Comparison of ENCODE assay signal across 34 mouse cellular contexts in the genomic region with DNA sequence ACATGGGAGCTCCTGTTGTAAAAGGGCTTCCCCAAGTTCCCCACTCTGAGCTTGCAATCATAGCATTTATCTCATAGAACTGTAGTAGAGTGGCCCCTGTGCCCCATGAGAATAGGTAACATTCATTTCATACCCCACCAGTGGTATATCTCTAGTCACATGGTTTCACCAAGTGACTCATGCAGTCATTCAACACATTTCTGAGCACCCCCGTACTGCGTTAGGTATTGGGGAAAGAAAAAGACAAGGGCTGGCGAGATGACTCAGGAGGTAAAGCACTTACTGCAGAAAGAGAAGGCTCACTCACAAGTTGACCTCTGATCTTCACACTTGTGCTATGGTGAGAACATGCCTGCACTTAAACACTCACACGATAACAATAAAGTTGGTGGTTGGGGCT. TPM values are rescaled to one million over a fixed set of nuclear protein-coding genes. Genes with fewer than 3 reads are reported as not detected.
A peak's percentile ranks its signal among the peaks of the same experiment; 100 is the strongest.
DNase-seq lines count a peak whose midpoint lies in the region; ATAC-seq and TF ChIP-seq lines count a peak whose summit lies in the region.
"Had no signal": no experiment of that assay in that cellular context is flagged by ENCODE, and none has a peak within 500 bp of the region (broad histone marks: within the 10 kb centered on the region; RNA-seq: fewer than 3 reads in every experiment).

No protein-coding gene starts in this region.

- H3K36me3 ChIP-seq in C2C12 (ENCODE audit: control insufficient read depth, insufficient read depth) = no peaks in the 10 kb centered on the region
- H3K36me3 ChIP-seq: embryonic facial prominence, embryonic 10.5 days; embryonic facial prominence, embryonic 15.5 days; heart, embryonic 10.5 days; heart, embryonic 15.5 days; kidney, embryonic 15.5 days; limb, embryonic 12.5 days; liver, embryonic 15.5 days; midbrain, embryonic 12.5 days; neural tube, embryonic 15.5 days; stomach, embryonic 15.5 days had no signal

- no peak for ATAC-seq in activated CD4-positive, CD25-positive, alpha-beta regulatory T cell, adult 4 months
- ATAC-seq: CD4-positive, CD25-positive, alpha-beta regulatory T cell, adult 4 months; forebrain, embryonic 14.5 days; hindbrain, embryonic 16.5 days had no signal

- H3K79me2 ChIP-seq in C2C12 (ENCODE audit: control insufficient read depth, insufficient read depth) = no peaks in the 10 kb centered on the region

- H3K27me3 ChIP-seq in C2C12 (ENCODE audit: control insufficient read depth, insufficient read depth, insufficient read length) = no peaks in the 10 kb centered on the region
- H3K27me3 ChIP-seq: embryonic facial prominence, embryonic 15.5 days; heart, embryonic 15.5 days; kidney, embryonic 15.5 days; limb, embryonic 12.5 days; liver, embryonic 15.5 days; midbrain, embryonic 12.5 days; neural tube, embryonic 15.5 days; stomach, embryonic 15.5 days had no signal

- DNase-seq in 3T3-L1 (ENCODE audit: low read depth, low spot score) = peak; percentile 85
- DNase-seq in brain, adult 2 months (ENCODE audit: low read depth, low spot score) = peak; percentile 38
- DNase-seq in natural killer cell, adult 2 months (ENCODE audit: low spot score in 2 of 2) = peak; percentile 34 to 70
- DNase-seq in cerebellum, postnatal 10 days = no peak
- DNase-seq in kidney, adult 18-20 months = no peak
- DNase-seq: adrenal gland, postnatal 25 days; cerebellum, adult 18-20 months; cerebellum, postnatal 25 days; gastrocnemius, postnatal 14 days; kidney, adult 11 months; kidney, postnatal 25 days; lung, embryonic 14.5 days; lung, postnatal 4 days; retina, postnatal 1 day; right cerebral cortex, postnatal 14 days; thymus, adult 18-20 months; thymus, postnatal 25 days had no signal

- no peak overlapping the region for H3ac ChIP-seq in C2C12 (ENCODE audit: control insufficient read depth, insufficient read length, low read depth)

- no peak overlapping the region for H3K4me3 ChIP-seq in C2C12 (ENCODE audit: insufficient read depth, poor library complexity, severe bottlenecking)
- H3K4me3 ChIP-seq: embryonic facial prominence, embryonic 10.5 days; embryonic facial prominence, embryonic 15.5 days; heart, embryonic 10.5 days; heart, embryonic 15.5 days; kidney, embryonic 15.5 days; left cerebral cortex, adult 2 months; limb, embryonic 12.5 days; liver, embryonic 15.5 days; megakaryocyte, embryonic 14.5 days; midbrain, embryonic 12.5 days; neural tube, embryonic 15.5 days; stomach, embryonic 15.5 days had no signal

- H3K79me3 ChIP-seq in C2C12 (ENCODE audit: low read depth) = no peaks in the 10 kb centered on the region

- TF ChIP-seq CTCF in C2C12 (IDR thresholded peaks at IDR 0.05; ENCODE audit: control insufficient read depth, insufficient read depth, insufficient read length) = no peak

TF ChIP-seq in C2C12, 6 proteins besides CTCF, POLR2A, EP300 and RAD21:
- peak; percentile 3 for TF ChIP-seq FOSL1 (IDR thresholded peaks at IDR 0.05; ENCODE audit: insufficient read depth, low read length, poor library complexity, severe bottlenecking)
- TF ChIP-seq USF1 (IDR thresholded peaks at IDR 0.05; ENCODE audit: low read depth) = peak; percentile 78
- TF ChIP-seq MAX (IDR thresholded peaks at IDR 0.05) = no peak
- no peak for TF ChIP-seq MYOG (IDR thresholded peaks at IDR 0.05; ENCODE audit: control insufficient read depth, extremely low read depth, insufficient read length)
- peak; percentile 40 for TF ChIP-seq MYOD1 (IDR thresholded peaks at IDR 0.05; ENCODE audit: control insufficient read depth, insufficient read length, low read depth)
- no peak for TF ChIP-seq CEBPB (IDR thresholded peaks at IDR 0.05; ENCODE audit: low read depth)

RNA-seq across cellular contexts. Expression of a gene that starts 8.6 kb away (rescaled TPM):
- 13.2 TPM for polyA plus RNA-seq in C2C12 (2012; fragmentation: generic; extraction: Trizol)
- 10 to 100 TPM; 23.5 to 24.1 TPM for polyA plus RNA-seq in activated CD4-positive, CD25-positive, alpha-beta regulatory T cell, adult 4 months (2017; shearing (Covaris generic))

Comparison
In these comparisons a context has a peak if more than half of its experiments do, and no peak if none do; other contexts are left out.
1. DNase-seq: peak in 3T3-L1 (single experiment), brain, adult 2 months (single experiment) and natural killer cell, adult 2 months (2 of 2); none in cerebellum, postnatal 10 days (0 of 2) and kidney, adult 18-20 months (single experiment).